Mouse (Mus musculus): ENCODE data around the gene Gm10642. TPM values are rescaled to one million over a fixed set of nuclear protein-coding genes. Genes with fewer than 3 reads are reported as not detected.

The Gm10642 gene
- polyA plus RNA-seq (2014; fragmentation: Illumina TruSeq; extraction: RNeasy Lipid Tissue Mini Kit (QIAGEN cat#74804); ENCODE audit: low read depth, low replicate concordance), result not detected

DNA sequence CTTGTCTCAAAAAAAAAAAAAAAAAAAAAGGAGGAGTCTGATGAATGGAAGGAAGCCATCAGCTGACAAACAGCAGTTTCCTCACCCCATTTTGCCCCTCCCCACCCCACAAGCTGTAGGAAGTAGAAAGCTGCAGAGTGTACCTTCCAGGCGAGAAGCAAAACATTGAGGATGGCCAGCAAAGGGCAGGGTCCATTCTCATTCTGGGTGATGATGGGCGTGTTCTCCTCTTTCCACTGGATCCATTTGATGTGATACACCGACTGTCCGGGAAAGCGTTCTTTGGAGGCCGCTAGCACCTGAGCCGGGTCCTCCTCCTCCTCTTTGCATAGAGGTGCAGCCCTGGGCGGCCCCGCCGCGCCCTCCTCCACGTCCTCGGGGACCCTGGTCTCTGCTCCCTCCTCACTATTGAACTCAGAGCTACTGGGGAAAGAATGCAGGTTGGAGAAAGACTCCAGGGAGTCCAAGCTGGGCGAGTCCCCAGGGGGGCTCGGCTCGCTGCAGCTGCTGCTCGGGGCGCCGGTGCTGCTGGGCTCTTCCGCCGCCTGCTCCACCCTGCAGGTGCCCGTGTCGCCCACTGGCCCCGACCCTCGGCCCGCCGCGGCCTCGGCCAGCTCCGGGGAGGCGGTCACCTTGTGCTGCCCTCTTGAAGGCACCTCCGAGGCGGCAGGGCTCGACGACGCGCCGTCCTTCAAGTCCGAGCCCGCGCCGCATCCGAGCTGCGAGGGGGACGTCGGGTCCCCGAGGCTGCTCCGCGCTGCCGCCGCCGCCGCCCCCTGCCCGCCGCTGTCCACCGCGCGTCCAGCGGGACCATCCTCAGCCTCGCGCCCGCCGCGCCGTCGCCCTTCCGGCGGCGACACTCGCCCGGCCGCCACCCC is at the start of gene Gm10642:
Gene Gm10642 (plus strand): TSS at position 122 of the 878 bp plus-strand sequence.

DNA sequence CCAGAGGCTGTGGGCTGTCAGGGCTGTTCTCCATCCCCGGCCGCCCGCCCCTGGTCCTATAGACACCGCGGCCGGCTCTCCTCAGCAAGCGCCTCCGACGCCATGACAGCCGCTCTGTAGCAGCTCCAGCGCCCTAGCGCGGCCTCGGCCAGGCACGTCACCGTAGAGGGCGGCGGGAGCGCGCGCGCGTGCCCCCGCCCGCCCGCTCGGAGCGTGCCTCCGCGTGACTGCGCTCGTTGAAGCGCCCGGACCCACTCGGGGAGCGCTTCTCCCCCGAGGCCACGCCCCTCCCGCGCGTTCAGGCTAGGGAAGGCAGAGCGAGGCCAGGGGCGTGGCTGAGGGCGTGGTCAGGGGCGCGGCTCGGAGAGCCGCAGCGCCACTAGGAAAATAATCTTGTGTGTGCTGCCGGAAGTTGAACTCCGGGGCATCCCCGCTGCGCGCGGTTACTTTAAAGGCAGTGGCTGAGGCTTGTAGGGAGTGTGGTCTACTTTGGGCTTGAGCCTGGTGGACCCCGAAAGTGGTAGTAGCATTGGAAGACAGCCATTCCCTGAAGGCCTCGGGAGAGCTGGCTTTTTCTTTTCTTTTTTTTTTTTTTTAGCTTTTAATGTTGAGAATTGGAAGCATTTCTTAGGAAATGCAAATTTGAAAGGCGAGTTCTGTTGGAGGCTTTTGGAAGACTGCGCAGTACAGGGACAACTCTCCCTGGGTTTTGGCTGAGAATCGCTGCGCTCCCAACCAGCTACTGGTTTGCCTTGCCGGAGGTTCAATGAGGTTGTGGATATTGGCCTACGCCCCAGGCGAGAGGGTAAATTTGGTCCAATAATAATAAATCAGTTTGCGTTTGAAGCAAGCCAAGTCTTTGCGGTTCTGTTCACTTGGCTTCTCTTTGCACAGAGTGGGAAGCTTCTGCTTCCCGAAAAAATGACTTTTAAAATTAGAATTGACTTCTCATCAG is 1.2 kb downstream of the Gm10642 start, which contains the start of gene Mindy2:
Gene Mindy2 (minus strand): TSS at position 162 of the 955 bp plus-strand sequence.

DNA sequence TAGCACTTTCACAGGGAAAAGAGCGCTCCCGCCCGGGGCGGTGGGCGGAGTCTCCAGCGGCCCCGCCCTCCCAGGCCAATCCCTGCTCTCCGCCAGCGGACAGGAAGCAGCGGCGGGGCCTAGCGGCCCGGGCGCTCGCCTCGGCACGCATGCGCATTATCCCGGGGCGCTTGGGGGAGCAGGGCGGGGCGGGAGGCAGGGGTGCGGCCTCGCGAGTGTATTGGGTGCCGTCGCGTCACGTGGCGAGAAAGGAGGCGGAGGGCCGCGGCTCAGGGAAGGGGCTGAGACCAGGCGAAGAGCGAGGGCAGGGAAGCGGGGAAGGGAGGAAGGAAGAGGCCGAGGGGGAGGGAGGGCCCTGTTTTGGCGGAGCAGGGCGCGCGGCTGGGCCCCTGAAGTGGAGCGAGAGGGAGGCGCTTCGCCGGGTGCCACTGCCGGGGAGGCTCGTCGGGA is 22.7 kb downstream of the Gm10642 start, which contains the start of gene Adam10:
Gene Adam10 (plus strand): TSS at position 316 of the 450 bp plus-strand sequence.

Other genes with a start within 250 kb of the Gm10642 start
- gene Ccnb2, start 234.7 kb upstream of the Gm10642 start, polyA plus RNA-seq (2014; fragmentation: Illumina TruSeq; extraction: RNeasy Lipid Tissue Mini Kit (QIAGEN cat#74804); ENCODE audit: low read depth, low replicate concordance), result 103 TPM
- gene Rnf111, start 152.5 kb upstream of the Gm10642 start, polyA plus RNA-seq (2014; fragmentation: Illumina TruSeq; extraction: RNeasy Lipid Tissue Mini Kit (QIAGEN cat#74804); ENCODE audit: low read depth, low replicate concordance), result 23.2 TPM
- 221 TPM for gene Sltm, start 113.5 kb upstream of the Gm10642 start, polyA plus RNA-seq (2014; fragmentation: Illumina TruSeq; extraction: RNeasy Lipid Tissue Mini Kit (QIAGEN cat#74804); ENCODE audit: low read depth, low replicate concordance)
- 8.1 TPM for gene Mindy2, start 923 bp downstream of the Gm10642 start, polyA plus RNA-seq (2014; fragmentation: Illumina TruSeq; extraction: RNeasy Lipid Tissue Mini Kit (QIAGEN cat#74804); ENCODE audit: low read depth, low replicate concordance)
- gene Adam10, start 22.7 kb downstream of the Gm10642 start, polyA plus RNA-seq (2014; fragmentation: Illumina TruSeq; extraction: RNeasy Lipid Tissue Mini Kit (QIAGEN cat#74804); ENCODE audit: low read depth, low replicate concordance), result 39.4 TPM

Data from testis, adult 10 weeks (tissue).